Mouse (Mus musculus) heart, postnatal 0 days (tissue): ENCODE data around the gene Tubb3. TPM values are rescaled to one million over a fixed set of nuclear protein-coding genes. Genes with fewer than 3 reads are reported as not detected.
"Not testable (repeated sequence)": the region's sequence is repeated elsewhere in the genome, so short reads cannot be mapped to it uniquely, and the experiment has no call there.

Experiments used
- ATAC-seq: fragments of 200-750 bp; cut with Nextera tagmentation; 2 replicates; pipeline ENCODE4 v1.8.0; 2017; ENCODE audit warnings: low read depth, moderate number of reproducible peaks, moderate library complexity; ENCODE audit not compliant: insufficient read depth
- DNase-seq: peaks from one replicate; pipeline ENCODE4 v3.0.0-alpha.2; 2016; ENCODE audit warnings: low spot score
- H3K27ac ChIP-seq: fragments of 300-500 bp; sonication (generic); 2 replicates; pipeline ENCODE4 v1.5.1; 2014; ENCODE audit warnings: low read depth, mild to moderate bottlenecking
- H3K27me3 ChIP-seq: fragments of 300-500 bp; sonication (generic); 2 replicates; pipeline ENCODE4 v1.6.1; 2014; ENCODE audit warnings: low read length, mixed read lengths; ENCODE audit not compliant: control insufficient read depth, insufficient read depth
- H3K36me3 ChIP-seq: fragments of 300-500 bp; sonication (generic); replicated peaks from 2 replicates; pipeline ENCODE4 v1.6.1; 2014; ENCODE audit warnings: low read length, mixed read lengths; ENCODE audit not compliant: control insufficient read depth, insufficient read depth
- H3K4me1 ChIP-seq: fragments of 300-500 bp; sonication (generic); 2 replicates; pipeline ENCODE4 v1.6.1; 2014; ENCODE audit warnings: antibody characterized with exemption; ENCODE audit not compliant: control insufficient read depth, insufficient read depth
- H3K4me2 ChIP-seq: fragments of 300-500 bp; sonication (generic); 2 replicates; pipeline ENCODE4 v1.6.1; 2014; ENCODE audit warnings: low read depth, mild to moderate bottlenecking, low read length, moderate library complexity
- H3K4me3 ChIP-seq: fragments of 300-500 bp; sonication (generic); 2 replicates; pipeline ENCODE4 v1.5.1; 2014; ENCODE audit warnings: low read depth, low read length
- H3K9ac ChIP-seq: fragments of 300-500 bp; sonication (generic); replicated peaks from 2 replicates; pipeline ENCODE4 v1.6.1; 2014; ENCODE audit warnings: low read depth, low read length, mixed read lengths
- H3K9me3 ChIP-seq: fragments of 300-500 bp; sonication (generic); replicated peaks from 2 replicates; pipeline ENCODE4 v1.6.1; 2016; ENCODE audit warnings: low read length; ENCODE audit not compliant: control insufficient read depth
- CTCF ChIP-seq: IDR thresholded peaks from 2 replicates; pipeline ENCODE4 v1.5.1; 2016; ENCODE audit warnings: antibody characterized with exemption, control low read depth, low read depth
- EP300 ChIP-seq: IDR thresholded peaks from 2 replicates; pipeline ENCODE4 v1.6.1; 2016; ENCODE audit warnings: antibody characterized with exemption, low read depth
- WGBS: fragments of 180-500 bp; shearing (Covaris S2); extraction: QIAGEN DNeasy Blood & Tissue Kit; methylation state at CpG from one replicate; pipeline ENCODE4 v1.1.7; 2014; 5-methylcytosine and 5-hydroxymethylcytosine counted together
- polyA plus RNA-seq: library from polyadenylated mRNA; unstranded; fragments of >200 nt; fragmentation: Nextera tagmentation; extraction: Ambion mirVana; gene quantifications from 2 replicates; pipeline ENCODE4 v1.2.1, GENCODE M21; 2015
- total RNA-seq: library from RNA; depleted of rRNA; stranded (reverse); fragments of >200 nt; gene quantifications from 2 replicates; pipeline ENCODE4 v1.2.3, GENCODE M21; 2014; ENCODE audit warnings: low replicate concordance

The Tubb3 gene
- total and polyA plus RNA-seq, 2 experiments from 2014 or later = 0.40 to 1.8 TPM

DNA sequence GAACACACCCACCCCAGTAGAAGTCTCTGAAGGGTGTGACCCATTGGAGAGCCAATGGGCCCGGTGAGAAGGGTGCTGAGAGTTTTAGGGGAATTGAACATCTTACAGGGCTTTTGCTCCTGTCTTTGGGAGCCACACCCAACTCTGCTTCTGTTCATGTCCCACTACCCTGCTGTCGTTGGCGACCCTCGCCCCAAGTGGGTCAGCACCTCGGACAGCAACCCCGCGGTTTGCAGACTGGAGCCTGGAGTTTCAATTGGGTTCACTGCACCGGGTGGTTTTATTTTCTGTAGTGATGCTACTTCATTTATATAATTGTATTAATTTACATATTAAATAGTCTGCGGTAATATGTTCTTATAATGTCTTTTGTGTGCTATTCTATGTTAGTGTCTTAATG lies 3.0 kb downstream of the Tubb3 start:
- Histone ChIP-seq H3K4me3 (no peak overlapping the region), H3K4me2 (no peak overlapping the region), H3K27me3 (peaks cover 47% of the 10 kb centered on the region), H3K9ac (no peak overlapping the region), H3K27ac (no peak overlapping the region), H3K4me1 (peaks cover 13% of the 10 kb centered on the region), H3K36me3 (no peaks in the 10 kb centered on the region), H3K9me3 (no peaks in the 10 kb centered on the region)
- no peak for TF ChIP-seq EP300
- no peak for TF ChIP-seq CTCF
- DNase-seq (no peak), ATAC-seq (no peak)
- WGBS = 9% methylated on average over 9 of the region's 9 CpGs

- not testable (repeated sequence) for DNase-seq, ATAC-seq, H3K4me3 ChIP-seq, H3K4me2 ChIP-seq, H3K4me1 ChIP-seq, H3K9ac ChIP-seq, H3K27ac ChIP-seq, H3K36me3 ChIP-seq, H3K9me3 ChIP-seq
- 80% methylated on average over 5 of the region's 5 CpGs for WGBS
- peaks cover 44% of the 10 kb centered on the region for H3K27me3 ChIP-seq
Observed at GRCm38 (mm10) chr8:123414997-123415696, 3.9 kb downstream of the Tubb3 start.

- Histone ChIP-seq H3K27ac (no peak overlapping the region), H3K9me3 (no peaks in the 10 kb centered on the region), H3K4me3 (no peak overlapping the region), H3K4me2 (no peak overlapping the region), H3K27me3 (peaks cover 35% of the 10 kb centered on the region), H3K4me1 (0 out of 2 replicates have a peak, but pooled peaks cover 5% of the 10 kb centered on the region), H3K9ac (no peak overlapping the region), H3K36me3 (no peaks in the 10 kb centered on the region)
- 51% methylated on average over 8 of the region's 8 CpGs for WGBS
- ATAC-seq (no peak), DNase-seq (no peak)
- TF ChIP-seq CTCF (no peak), EP300 (no peak)
Observed at GRCm38 (mm10) chr8:123415967-123416943, 5.0 kb downstream of the Tubb3 start.

- H3K9ac ChIP-seq = no peak overlapping the region
- no peak for TF ChIP-seq EP300
- TF ChIP-seq CTCF = no peak
- DNase-seq (no peak), ATAC-seq (no peak)
- H3K4me2 ChIP-seq = no peak overlapping the region
- H3K9me3 ChIP-seq = no peaks in the 10 kb centered on the region
- H3K4me1 ChIP-seq = no peaks in the 10 kb centered on the region
- 66% methylated on average over 8 of the region's 8 CpGs for WGBS
- no peaks in the 10 kb centered on the region for H3K36me3 ChIP-seq
- peaks cover 31% of the 10 kb centered on the region for H3K27me3 ChIP-seq
- H3K4me3 ChIP-seq = no peak overlapping the region
- no peak overlapping the region for H3K27ac ChIP-seq
Observed at GRCm38 (mm10) chr8:123416944-123417555, 5.8 kb downstream of the Tubb3 start.

GRCm38 (mm10) chr8:123419711-123420110 lies 8.5 kb downstream of the Tubb3 start:
- no peak overlapping the region for H3K27ac ChIP-seq
- H3K9ac ChIP-seq = no peak overlapping the region
- TF ChIP-seq EP300 = no peak
- TF ChIP-seq CTCF = no peak
- H3K4me1 ChIP-seq = no peaks in the 10 kb centered on the region
- DNase-seq (no peak), ATAC-seq (no peak)
- 0 out of 2 replicates have a peak, but pooled peaks cover 4% of the 10 kb centered on the region for H3K27me3 ChIP-seq
- H3K4me3 ChIP-seq = no peak overlapping the region
- no peaks in the 10 kb centered on the region for H3K36me3 ChIP-seq
- no peak overlapping the region for H3K4me2 ChIP-seq
- no peaks in the 10 kb centered on the region for H3K9me3 ChIP-seq
- WGBS = 74% methylated on average over 4 of the region's 4 CpGs
